Mouse (Mus musculus) embryonic fibroblast, embryonic 13.5 days (primary cell): ENCODE data around the gene Ahsa1.

Source experiments
- CTCF ChIP-seq: IDR thresholded peaks from 2 replicates; pipeline ENCODE4 v1.5.1; 2011; ENCODE audit warnings: mild to moderate bottlenecking, control low read depth, low read length, moderate library complexity, borderline replicate concordance; ENCODE audit not compliant: insufficient read depth
- POLR2A ChIP-seq: IDR thresholded peaks from 2 replicates; pipeline ENCODE4 v1.6.1; 2011; ENCODE audit warnings: low read depth, mild to moderate bottlenecking, control low read depth, low read length, moderate library complexity

DNA sequence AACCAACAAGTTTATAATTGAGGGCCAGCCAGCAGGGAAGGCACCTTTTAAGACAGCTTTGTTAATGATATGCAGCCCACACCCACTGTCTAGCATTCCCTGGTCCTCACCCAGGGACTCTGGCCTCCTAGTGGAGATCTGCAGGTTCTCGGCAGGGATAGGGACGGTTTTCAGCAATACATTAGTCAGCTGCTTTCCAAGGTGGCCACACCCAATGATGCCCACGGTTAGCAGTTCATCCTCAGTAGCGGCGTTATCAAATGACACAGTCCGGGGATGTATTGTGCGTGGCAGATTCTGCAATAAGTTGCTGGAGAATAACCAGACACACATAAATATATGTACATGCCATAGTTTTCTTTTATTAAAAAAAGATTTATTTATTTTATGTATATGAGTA is 39.5 kb upstream of the Ahsa1 start:
- no peak for TF ChIP-seq POLR2A
- no peak for TF ChIP-seq CTCF
